Mouse (Mus musculus) CH12.LX (cell line): Measurements from ENCODE around the gene Htatip2.

Experiments
- BHLHE40 ChIP-seq: IDR thresholded peaks from 2 replicates; pipeline ENCODE4 v1.6.1; 2011; ENCODE audit warnings: mild to moderate bottlenecking, low read depth, low read length, improper control_type of control experiment
- GABPA ChIP-seq: IDR thresholded peaks from 2 replicates; pipeline ENCODE4 v1.6.1; 2012; ENCODE audit warnings: low read depth, low read length, improper control_type of control experiment, inconsistent platforms; ENCODE audit not compliant: insufficient replicate concordance
- MAX ChIP-seq: IDR thresholded peaks from 2 replicates; pipeline ENCODE4 v1.6.1; 2011; ENCODE audit warnings: low read length, improper control_type of control experiment
- RAD21 ChIP-seq: IDR thresholded peaks from 2 replicates; pipeline ENCODE4 v1.6.1; 2011; ENCODE audit warnings: low read depth, mild to moderate bottlenecking, low read length, improper control_type of control experiment, moderate library complexity
- RCOR1 ChIP-seq: conservative IDR thresholded peaks from 2 replicates; pipeline ENCODE4 v1.6.1; 2012; ENCODE audit warnings: low read depth, mild to moderate bottlenecking, inconsistent platforms, low read length, improper control_type of control experiment
- SIN3A ChIP-seq: IDR thresholded peaks from 2 replicates; pipeline ENCODE4 v1.6.1; 2012; ENCODE audit warnings: low read length, improper control_type of control experiment, inconsistent platforms
- UBTF ChIP-seq: IDR thresholded peaks from 2 replicates; pipeline ENCODE4 v1.6.1; 2012; ENCODE audit warnings: low read depth, mild to moderate bottlenecking, inconsistent platforms, low read length, improper control_type of control experiment, moderate library complexity
- USF1 ChIP-seq: IDR thresholded peaks from 2 replicates; pipeline ENCODE4 v1.6.1; 2014; ENCODE audit warnings: low read depth, mild to moderate bottlenecking, inconsistent platforms, low read length, improper control_type of control experiment
- ZC3H11A ChIP-seq: IDR thresholded peaks from 2 replicates; pipeline ENCODE4 v1.6.1; 2012; ENCODE audit warnings: low read depth, mild to moderate bottlenecking, inconsistent platforms, low read length, improper control_type of control experiment
- ZNF384 ChIP-seq: IDR thresholded peaks from 2 replicates; pipeline ENCODE4 v1.6.1; 2012; ENCODE audit warnings: low read depth, low read length, improper control_type of control experiment, inconsistent platforms

- TF ChIP-seq ZNF384: no peak
- TF ChIP-seq UBTF: no peak
- TF ChIP-seq GABPA: no peak
- no peak for TF ChIP-seq USF1
- TF ChIP-seq SIN3A: no peak
- TF ChIP-seq RCOR1: no peak
- TF ChIP-seq RAD21: no peak
- no peak for TF ChIP-seq MAX
- no peak for TF ChIP-seq ZC3H11A
- TF ChIP-seq BHLHE40: no peak
Observed at GRCm38 (mm10) chr7:49804638-49805165, 45.8 kb downstream of the Htatip2 start.
